Mouse (Mus musculus) layer of hippocampus, postnatal 14 days (tissue): ENCODE measurements around the gene Zfp992. TPM values are rescaled to one million over a fixed set of nuclear protein-coding genes. Genes with fewer than 3 reads are reported as not detected.
"Not testable (repeated sequence)": the region's sequence is repeated elsewhere in the genome, so short reads cannot be mapped to it uniquely, and the experiment has no call there.

Experiments
- DNase-seq, 2 experiments: peaks; one replicate each; pipeline ENCODE4 v3.0.0; 2021 to 2022; ENCODE audit warnings: low spot score in 2 of 2, mixed read lengths in 1 of 2
- total RNA-seq, 2 experiments: library from RNA; stranded (reverse); gene quantifications; 2 replicates each; pipeline ENCODE4 v1.2.3; 2021

Gene Zfp992
- total RNA-seq, 2 experiments from 2014 or later: 4.5 to 5.1 TPM

GRCm38 (mm10) chr4:146516474-146516873, 67.7 kb downstream of the Zfp992 start:
- DNase-seq: no peak

- not testable (repeated sequence) for DNase-seq
Observed at GRCm38 (mm10) chr4:146517150-146517549, 68.3 kb downstream of the Zfp992 start.

Other genes starting within 250 kb of the Zfp992 start
- under 1 TPM; 0.48 to 0.83 TPM for gene Zfp981, start 53.0 kb downstream of the Zfp992 start, total RNA-seq
- 1 to 10 TPM; 3.7 to 4.9 TPM for gene Zfp993, start 161.9 kb downstream of the Zfp992 start, total RNA-seq